Mouse (Mus musculus) MEL (cell line): ENCODE measurements around the gene Gm20458.

ENCODE experiments used
- CHD1 ChIP-seq: IDR thresholded peaks from 2 replicates; pipeline ENCODE4 v1.6.1; 2012; ENCODE audit warnings: low read depth, mild to moderate bottlenecking, inconsistent platforms, low read length, improper control_type of control experiment
- CTCF ChIP-seq, 3 experiments: IDR thresholded peaks in 2 of 3; conservative IDR thresholded peaks in 1 of 3; 2 replicates each; pipeline ENCODE4 v1.5.1; 2011 to 2012; ENCODE audit warnings: low read length in 3 of 3, low read depth in 2 of 3, mild to moderate bottlenecking in 2 of 3, improper control_type of control experiment in 1 of 3, inconsistent platforms in 1 of 3, mixed read lengths in 1 of 3, moderate library complexity in 1 of 3; ENCODE audit not compliant: control insufficient read depth in 1 of 3, insufficient read depth in 1 of 3, poor library complexity in 1 of 3, severe bottlenecking in 1 of 3
- ELF1 ChIP-seq: IDR thresholded peaks from 2 replicates; pipeline ENCODE4 v1.6.1; 2014; ENCODE audit warnings: low read depth, mild to moderate bottlenecking, inconsistent platforms, low read length, improper control_type of control experiment, moderate library complexity
- EP300 ChIP-seq, 2 experiments: IDR thresholded peaks; 2 replicates each; pipeline ENCODE4 v1.6.1; 2011; ENCODE audit warnings: improper control_type of control experiment in 2 of 2, low read length in 2 of 2, low read depth in 1 of 2, mild to moderate bottlenecking in 1 of 2
- MAX ChIP-seq: IDR thresholded peaks from 2 replicates; pipeline ENCODE4 v1.6.1; 2011; ENCODE audit warnings: low read length, improper control_type of control experiment
- MYB ChIP-seq: IDR thresholded peaks from 2 replicates; pipeline ENCODE4 v1.6.1; 2011; ENCODE audit warnings: mild to moderate bottlenecking, low read depth, low read length, improper control_type of control experiment
- POLR2A ChIP-seq, 2 experiments: IDR thresholded peaks; 2 replicates each; pipeline ENCODE4 v1.6.1; 2011 to 2012; ENCODE audit warnings: low read length in 2 of 2, mild to moderate bottlenecking in 2 of 2, control low read depth in 1 of 2, improper control_type of control experiment in 1 of 2, low read depth in 1 of 2, moderate library complexity in 1 of 2; ENCODE audit not compliant: control insufficient read depth in 1 of 2, insufficient read depth in 1 of 2, poor library complexity in 1 of 2
- RAD21 ChIP-seq: IDR thresholded peaks from 2 replicates; pipeline ENCODE4 v1.6.1; 2011; ENCODE audit warnings: mild to moderate bottlenecking, low read depth, low read length, improper control_type of control experiment
- TAL1 ChIP-seq: IDR thresholded peaks from 2 replicates; pipeline ENCODE4 v1.6.1; 2012; ENCODE audit warnings: mild to moderate bottlenecking, inconsistent platforms, low read length, moderate library complexity, mixed read lengths
- TCF12 ChIP-seq: IDR thresholded peaks from 2 replicates; pipeline ENCODE4 v1.6.1; 2014; ENCODE audit warnings: low read depth, mild to moderate bottlenecking, inconsistent platforms, low read length, improper control_type of control experiment, moderate library complexity
- USF1 ChIP-seq: IDR thresholded peaks from 2 replicates; pipeline ENCODE4 v1.6.1; 2014; ENCODE audit warnings: low read depth, mild to moderate bottlenecking, inconsistent platforms, low read length, improper control_type of control experiment, moderate library complexity
- ZNF384 ChIP-seq: IDR thresholded peaks from 2 replicates; pipeline ENCODE4 v1.6.1; 2012; ENCODE audit warnings: low read depth, mild to moderate bottlenecking, inconsistent platforms, low read length, improper control_type of control experiment

DNA sequence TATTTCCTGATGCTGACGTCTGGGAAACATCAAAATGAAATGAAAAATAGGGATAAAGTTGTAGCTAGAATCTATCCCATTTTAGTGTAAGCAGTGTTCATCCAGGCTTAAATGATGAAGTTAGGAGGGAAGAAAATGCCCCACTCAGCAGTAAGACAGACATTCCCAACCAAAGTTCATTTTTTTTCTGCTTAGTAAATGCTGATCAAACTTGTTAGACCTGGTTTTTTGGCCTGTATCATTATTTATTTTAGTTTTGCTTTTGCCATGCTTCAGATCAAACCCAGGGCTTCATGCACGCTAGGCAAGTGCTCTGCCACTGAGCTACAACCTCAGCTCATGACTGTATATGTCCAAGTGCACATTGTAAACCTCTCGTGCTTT is 14.7 kb upstream of the Gm20458 start:
- TF ChIP-seq CTCF (IDR thresholded peaks at IDR 0.05 in 2 of 3, conservative IDR thresholded peaks at IDR 0.05 in 1 of 3; ENCODE audit: control insufficient read depth in 1 of 3, insufficient read depth in 1 of 3, low read depth in 2 of 3, low read length in 3 of 3, poor library complexity in 1 of 3, severe bottlenecking in 1 of 3), result no peak
- no peak for TF ChIP-seq TCF12
- TF ChIP-seq MYB, result no peak
- no peak for TF ChIP-seq USF1
- no peak for TF ChIP-seq RAD21
- no peak for TF ChIP-seq ZNF384
- no peak for TF ChIP-seq ELF1
- TF ChIP-seq MAX, result no peak
- TF ChIP-seq CHD1, result no peak
- no peak for TF ChIP-seq POLR2A (IDR thresholded peaks at IDR 0.05; ENCODE audit: control insufficient read depth in 1 of 2, insufficient read depth in 1 of 2, low read depth in 1 of 2, low read length in 2 of 2, poor library complexity in 1 of 2)
- TF ChIP-seq TAL1, result no peak
- TF ChIP-seq EP300 (IDR thresholded peaks at IDR 0.05; ENCODE audit: low read depth in 1 of 2, low read length in 2 of 2), result no peak
